Mouse (Mus musculus) kidney, adult 2 months (tissue): ENCODE measurements around the gene Tenm3.

Source experiments
- CTCF ChIP-seq: fragments of 200-500 bp; conservative IDR thresholded peaks from 2 replicates; pipeline ENCODE4 v1.5.1; 2011; ENCODE audit warnings: low read depth, mild to moderate bottlenecking, control low read depth, low read length, moderate library complexity, mixed read lengths; ENCODE audit not compliant: insufficient read depth, insufficient read length
- POLR2A ChIP-seq: fragments of 200-500 bp; IDR thresholded peaks from one replicate; pipeline ENCODE4 v1.6.1; 2011; ENCODE audit warnings: low read depth, low read length, control low read depth

DNA sequence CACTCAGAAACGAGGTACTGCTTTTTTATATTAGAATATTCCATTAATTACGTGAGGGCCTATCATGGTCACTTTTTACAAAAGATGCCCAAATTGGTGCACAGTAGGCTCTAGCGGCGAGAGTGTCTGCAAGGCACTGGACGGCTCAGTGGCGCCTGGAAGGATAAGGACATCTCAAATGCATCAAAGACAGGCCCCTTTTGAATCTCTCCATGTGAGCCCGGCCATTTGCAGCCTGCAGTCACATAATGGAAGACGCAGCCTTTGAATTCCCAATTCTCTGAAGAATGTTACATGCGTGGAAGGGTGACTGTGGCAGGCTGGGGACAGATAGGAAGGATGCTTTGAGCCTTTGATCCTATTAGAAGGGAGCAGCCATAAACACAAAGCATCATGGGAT, 631.8 kb downstream of the Tenm3 start:
- no peak for TF ChIP-seq POLR2A
- TF ChIP-seq CTCF: no peak
